Mouse (Mus musculus) hindbrain, embryonic 10.5 days (tissue): ENCODE data around the gene Phlpp1. TPM values are rescaled to one million over a fixed set of nuclear protein-coding genes. Genes with fewer than 3 reads are reported as not detected.

Source experiments
- DNase-seq: peaks from one replicate; pipeline ENCODE4 v3.0.0-alpha.2; 2017; ENCODE audit warnings: low spot score
- H3K27ac ChIP-seq: fragments of 300-500 bp; sonication (generic); 2 replicates; pipeline ENCODE4 v1.5.1; 2016; ENCODE audit warnings: mild to moderate bottlenecking, moderate library complexity
- H3K27me3 ChIP-seq: fragments of 300-500 bp; sonication (generic); 2 replicates; pipeline ENCODE4 v1.6.1; 2016; ENCODE audit warnings: mild to moderate bottlenecking; ENCODE audit not compliant: poor library complexity, insufficient read depth, severe bottlenecking
- H3K36me3 ChIP-seq: fragments of 300-500 bp; sonication (generic); 2 replicates; pipeline ENCODE4 v1.6.1; 2016; ENCODE audit warnings: mild to moderate bottlenecking, moderate library complexity
- H3K4me1 ChIP-seq: fragments of 300-500 bp; sonication (generic); replicated peaks from 2 replicates; pipeline ENCODE4 v1.6.1; 2016; ENCODE audit warnings: mild to moderate bottlenecking
- H3K4me3 ChIP-seq: fragments of 300-500 bp; sonication (generic); 2 replicates; pipeline ENCODE4 v1.5.1; 2016; ENCODE audit warnings: mild to moderate bottlenecking, moderate library complexity
- H3K9me3 ChIP-seq: fragments of 300-500 bp; sonication (generic); 2 replicates; pipeline ENCODE4 v1.6.1; 2016; ENCODE audit warnings: mild to moderate bottlenecking, moderate library complexity
- WGBS: fragments of 180-500 bp; shearing (Covaris S2); methylation state at CpG from one replicate; pipeline ENCODE4 v1.1.7; 2016; 5-methylcytosine and 5-hydroxymethylcytosine counted together
- polyA plus RNA-seq: library from polyadenylated mRNA; unstranded; fragments of >200 nt; fragmentation: Nextera tagmentation; extraction: Ambion mirVana; gene quantifications from 2 replicates; pipeline ENCODE4 v1.2.1, GENCODE M21; 2016

Gene Phlpp1
- polyA plus RNA-seq, 1 experiment from 2014 or later = 6.8 TPM

DNA sequence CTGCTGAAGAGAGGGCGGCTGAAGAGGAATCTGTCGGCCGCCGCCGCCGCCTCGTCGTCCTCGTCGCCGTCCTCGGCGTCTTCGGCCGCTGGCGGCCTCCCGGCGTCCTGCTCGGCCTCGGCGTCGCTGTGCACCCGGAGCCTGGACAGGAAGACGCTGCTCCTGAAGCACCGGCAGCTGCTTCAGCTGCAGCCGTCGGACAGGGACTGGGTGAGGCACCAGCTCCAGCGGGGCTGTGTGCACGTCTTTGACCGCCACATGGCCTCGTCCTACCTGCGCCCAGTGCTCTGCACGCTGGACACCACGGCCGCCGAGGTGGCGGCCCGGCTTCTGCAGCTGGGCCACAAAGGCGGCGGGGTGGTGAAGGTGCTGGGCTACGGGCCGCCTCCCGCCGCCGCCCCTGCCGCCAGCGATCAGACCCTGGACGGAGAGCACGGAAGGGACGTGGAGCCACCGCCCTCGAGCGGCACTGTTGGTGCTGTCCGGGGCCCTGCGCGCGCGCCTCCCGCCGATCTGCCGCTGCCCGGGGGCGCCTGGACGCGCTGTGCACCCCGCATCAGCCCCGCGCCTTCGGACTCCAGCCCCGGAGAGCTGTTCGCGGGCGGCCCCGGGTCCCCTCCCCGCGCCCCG is 864 bp downstream of the Phlpp1 start:
- Histone ChIP-seq H3K27ac (peak overlapping the region; percentile 96), H3K9me3 (no peaks in the 10 kb centered on the region), H3K27me3 (no peaks in the 10 kb centered on the region), H3K4me1 (peaks cover 57% of the 10 kb centered on the region), H3K4me3 (peak overlapping the region; percentile 94), H3K36me3 (no peaks in the 10 kb centered on the region)
- peak; percentile 77 for DNase-seq
- under 1% methylated on average over 77 of the region's 77 CpGs for WGBS

DNA sequence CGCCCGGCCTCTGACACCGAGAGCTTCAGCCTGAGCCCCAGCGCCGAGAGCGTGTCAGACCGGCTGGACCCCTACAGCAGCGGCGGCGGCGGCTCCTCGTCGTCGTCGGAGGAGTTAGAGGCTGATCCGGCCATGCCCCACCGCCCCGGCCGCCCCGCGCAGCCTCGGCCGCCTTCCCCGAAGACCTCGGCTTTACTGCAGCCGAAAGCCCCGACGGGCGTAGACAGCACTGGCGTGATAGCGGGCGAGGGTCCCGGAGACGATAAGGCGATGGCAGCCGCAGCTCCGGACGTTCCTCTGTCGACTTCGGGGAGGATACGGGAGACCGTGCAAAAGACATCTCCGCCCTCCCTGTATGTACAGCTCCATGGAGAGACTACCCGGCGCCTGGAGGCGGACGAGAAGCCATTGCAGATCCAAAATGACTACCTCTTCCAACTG is 1.4 kb downstream of the Phlpp1 start:
- Histone ChIP-seq H3K4me3 (peak overlapping the region; percentile 94), H3K27me3 (no peaks in the 10 kb centered on the region), H3K27ac (peak overlapping the region; percentile 96), H3K36me3 (no peaks in the 10 kb centered on the region), H3K4me1 (peaks cover 62% of the 10 kb centered on the region), H3K9me3 (no peaks in the 10 kb centered on the region)
- WGBS = under 1% methylated on average over 47 of the region's 47 CpGs
- DNase-seq = peak; percentile 68

DNA sequence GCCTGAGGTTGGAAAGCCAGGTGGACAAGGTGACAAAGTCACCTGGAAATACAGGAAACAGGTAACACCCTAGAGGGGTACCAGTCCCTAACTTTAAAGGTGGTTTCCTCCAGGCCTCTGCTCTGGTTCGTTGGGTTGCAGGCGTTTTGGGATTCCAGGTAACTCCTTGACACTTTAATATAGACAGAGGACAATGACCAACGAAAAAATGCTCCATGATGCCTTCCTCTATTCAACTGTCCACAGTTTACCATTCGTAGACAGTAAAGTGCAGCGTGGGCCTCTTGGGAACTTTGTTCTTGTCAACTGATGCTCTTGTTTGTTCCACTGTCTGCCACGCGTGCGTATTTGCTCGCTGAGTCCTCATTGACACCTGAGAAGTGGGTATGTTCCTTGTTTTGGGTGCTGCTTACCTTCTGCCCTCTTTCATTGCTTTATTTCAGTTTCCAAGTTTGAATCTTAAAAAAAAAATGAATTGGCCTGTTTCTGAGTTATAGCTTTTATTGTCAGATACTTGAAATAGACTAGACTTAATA is 2.1 kb downstream of the Phlpp1 start:
- peak overlapping the region; percentile 94 for H3K4me3 ChIP-seq
- DNase-seq = no peak
- H3K4me1 ChIP-seq = peaks cover 67% of the 10 kb centered on the region
- no peaks in the 10 kb centered on the region for H3K36me3 ChIP-seq
- WGBS = 36% methylated on average over 9 of the region's 9 CpGs
- peak overlapping the region; percentile 96 for H3K27ac ChIP-seq
- no peaks in the 10 kb centered on the region for H3K9me3 ChIP-seq
- H3K27me3 ChIP-seq = no peaks in the 10 kb centered on the region

DNA sequence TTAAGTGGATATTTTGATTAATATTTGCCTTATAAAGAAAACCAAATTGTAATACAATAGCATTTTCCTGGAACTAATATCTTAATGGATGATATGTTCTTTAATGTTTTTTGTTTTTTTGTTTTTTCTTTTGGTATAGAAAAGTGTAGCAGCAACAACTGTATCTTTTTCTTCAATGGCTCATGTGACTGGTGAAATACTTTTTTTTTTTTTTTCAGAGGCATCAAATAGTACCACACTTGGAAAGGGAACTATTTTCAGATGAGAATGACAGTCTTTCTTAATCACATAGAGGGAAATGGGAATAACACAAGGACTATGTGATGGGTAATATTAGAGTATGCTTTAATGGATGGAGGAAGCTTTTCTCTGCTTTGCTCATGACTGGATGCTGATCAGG is 3.0 kb downstream of the Phlpp1 start:
- Histone ChIP-seq H3K27me3 (no peaks in the 10 kb centered on the region), H3K4me3 (peak overlapping the region; percentile 94), H3K4me1 (peaks cover 67% of the 10 kb centered on the region), H3K36me3 (no peaks in the 10 kb centered on the region), H3K9me3 (no peaks in the 10 kb centered on the region), H3K27ac (no peak overlapping the region)
- DNase-seq = no peak

DNA sequence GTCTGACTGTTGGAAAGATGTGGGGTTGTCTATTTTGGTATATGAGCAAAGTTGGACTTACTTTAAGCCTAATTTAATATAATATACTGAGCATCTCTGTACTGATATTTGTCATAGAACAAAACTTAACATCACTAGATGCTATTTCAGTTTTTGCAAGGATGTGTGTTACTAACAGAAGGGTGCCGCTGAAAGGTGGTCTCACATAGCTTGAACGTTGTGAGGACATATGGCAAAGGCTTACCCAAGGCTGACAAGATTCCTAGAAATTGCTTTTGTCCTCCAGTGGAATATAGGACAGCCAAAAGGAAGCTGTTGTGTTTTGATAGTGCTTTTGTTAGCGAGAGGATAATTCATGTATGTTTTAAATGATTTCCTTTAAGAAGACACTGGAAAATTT is 3.8 kb downstream of the Phlpp1 start:
- Histone ChIP-seq H3K4me3 (peak overlapping the region; percentile 94), H3K36me3 (no peaks in the 10 kb centered on the region), H3K9me3 (no peaks in the 10 kb centered on the region), H3K27ac (no peak overlapping the region), H3K27me3 (no peaks in the 10 kb centered on the region), H3K4me1 (peaks cover 67% of the 10 kb centered on the region)
- DNase-seq = no peak
- 54% methylated on average over 3 of the region's 3 CpGs for WGBS

DNA sequence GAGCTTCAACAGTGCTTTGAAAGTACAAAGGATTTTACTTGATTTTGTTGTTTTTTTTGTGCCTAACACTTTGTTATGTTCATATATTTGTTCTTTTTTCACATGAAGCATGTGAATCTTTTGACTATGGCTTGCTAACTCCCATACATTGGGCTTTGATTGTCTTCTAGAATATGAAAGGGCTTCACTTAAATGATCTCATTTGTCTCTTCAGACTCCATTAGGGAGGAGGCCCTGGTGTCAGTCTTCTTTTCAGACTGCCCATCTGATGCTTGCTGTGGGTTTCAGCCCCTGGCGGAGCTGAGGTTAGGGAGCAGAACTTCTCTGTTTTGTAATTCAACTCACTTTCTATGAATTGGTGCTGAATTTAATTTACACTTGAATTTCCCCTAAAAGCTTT is 5.2 kb downstream of the Phlpp1 start:
- Histone ChIP-seq H3K4me3 (no peak overlapping the region), H3K36me3 (no peaks in the 10 kb centered on the region), H3K4me1 (peaks cover 62% of the 10 kb centered on the region), H3K27ac (0 out of 2 replicates have a peak overlapping the region, but pooled peaks have one; percentile 6), H3K9me3 (no peaks in the 10 kb centered on the region), H3K27me3 (no peaks in the 10 kb centered on the region)
- 18% methylated on average over 1 of the region's 1 CpGs for WGBS
- DNase-seq = peak; percentile 14

DNA sequence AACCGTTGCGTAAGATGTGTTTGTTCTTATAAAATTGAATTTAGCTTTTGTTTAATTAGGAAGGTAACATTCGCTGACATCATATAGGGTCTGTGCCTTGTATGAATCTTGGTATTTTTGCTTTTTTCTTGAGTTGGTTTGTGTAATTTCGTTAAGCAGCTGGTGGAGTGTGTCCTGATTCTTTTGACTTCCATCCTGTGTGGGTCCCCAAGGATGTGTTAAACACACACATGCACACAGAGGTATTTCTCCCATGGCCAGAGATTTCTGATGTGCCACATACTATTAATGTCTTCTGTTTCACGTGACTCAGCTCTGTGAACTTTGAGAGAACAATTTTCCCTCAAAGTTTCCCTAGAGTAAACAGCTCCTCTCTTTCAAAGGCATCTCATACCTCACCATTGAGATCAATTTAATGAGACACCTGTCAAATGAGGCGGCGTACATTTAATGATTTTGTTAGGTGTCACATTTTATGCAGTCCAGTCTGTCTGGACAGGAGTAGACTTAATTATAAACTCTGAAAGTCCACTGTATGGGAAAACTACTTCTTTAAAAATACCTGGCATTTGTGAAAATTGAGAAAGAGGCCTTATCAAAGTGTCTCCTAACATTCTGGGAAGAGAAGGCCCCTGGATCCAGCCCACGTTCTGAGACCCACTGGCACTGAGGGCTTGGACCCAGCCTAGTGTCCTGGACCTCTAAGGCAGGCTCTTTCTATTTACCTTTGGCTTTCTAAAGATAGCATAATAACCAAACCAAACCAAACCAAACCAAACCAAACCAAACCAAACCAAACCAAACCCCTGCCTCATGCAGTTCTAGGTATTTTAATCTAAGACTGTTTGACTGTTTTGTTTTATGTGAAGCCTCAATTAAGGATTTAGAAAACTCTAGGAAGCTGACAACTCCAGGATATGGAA is 6.6 kb downstream of the Phlpp1 start:
- Histone ChIP-seq H3K36me3 (no peaks in the 10 kb centered on the region), H3K27me3 (no peaks in the 10 kb centered on the region), H3K27ac (no peak overlapping the region), H3K9me3 (no peaks in the 10 kb centered on the region), H3K4me1 (peaks cover 53% of the 10 kb centered on the region), H3K4me3 (no peak overlapping the region)
- DNase-seq = no peak
- 82% methylated on average over 8 of the region's 8 CpGs for WGBS

DNA sequence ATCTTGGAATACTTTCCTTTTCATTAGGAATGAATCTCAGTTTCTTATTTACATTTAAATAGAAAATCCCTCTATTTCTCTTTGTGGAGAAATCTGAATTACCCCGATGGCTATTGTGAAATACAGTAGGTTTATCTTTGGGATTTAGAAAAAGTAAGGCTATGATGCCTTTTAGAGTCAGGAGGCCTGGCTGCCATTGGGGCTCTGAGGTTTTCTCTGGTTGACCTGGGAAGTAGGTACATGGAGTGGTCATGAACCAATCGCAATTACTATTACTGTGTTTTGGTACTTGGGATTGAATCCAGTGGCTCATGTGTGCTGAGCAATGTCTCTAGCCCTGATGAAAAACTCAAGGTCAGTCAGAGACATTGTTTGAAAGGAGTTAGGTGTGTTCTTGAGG is 12.1 kb downstream of the Phlpp1 start:
- WGBS = 91% methylated on average over 2 of the region's 2 CpGs
- Histone ChIP-seq H3K36me3 (no peaks in the 10 kb centered on the region), H3K27me3 (no peaks in the 10 kb centered on the region), H3K9me3 (no peaks in the 10 kb centered on the region), H3K4me3 (no peak overlapping the region), H3K27ac (no peak overlapping the region), H3K4me1 (0 out of 2 replicates have a peak, but pooled peaks cover 3% of the 10 kb centered on the region)
- DNase-seq = no peak

DNA sequence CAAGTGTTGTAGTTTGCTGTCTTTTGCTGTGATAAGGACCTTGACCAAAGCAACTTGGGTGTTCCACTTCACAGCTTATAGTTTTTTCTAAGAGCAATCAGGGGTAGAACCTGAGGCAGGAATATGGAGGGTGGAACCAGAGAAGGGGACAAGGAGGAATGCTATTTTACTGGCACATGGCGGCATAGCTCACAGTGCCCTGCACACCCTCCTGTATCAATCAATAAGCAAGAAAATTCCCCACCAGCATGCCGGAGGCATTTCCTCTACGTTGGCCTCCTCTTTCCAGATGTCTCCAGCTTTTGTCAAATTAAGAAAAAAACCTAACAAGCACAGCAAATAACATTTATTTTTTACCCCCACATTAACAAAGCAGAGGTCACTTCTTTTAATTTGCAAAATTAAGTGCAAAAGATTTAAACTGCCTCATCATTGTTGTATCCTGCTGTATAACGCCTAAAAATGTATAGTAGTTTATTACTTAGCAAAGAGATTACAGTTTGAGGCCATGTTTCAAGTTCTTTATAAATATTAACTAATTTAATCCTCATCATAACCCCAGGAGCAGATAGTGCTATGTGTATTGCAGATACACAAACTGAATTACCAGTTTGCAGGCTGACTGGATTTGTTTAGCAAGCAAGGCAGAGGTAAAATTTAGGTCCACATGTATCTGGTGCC is 13.4 kb downstream of the Phlpp1 start:
- DNase-seq = no peak
- Histone ChIP-seq H3K4me1 (0 out of 2 replicates have a peak, but pooled peaks cover 3% of the 10 kb centered on the region), H3K27ac (no peak overlapping the region)

DNA sequence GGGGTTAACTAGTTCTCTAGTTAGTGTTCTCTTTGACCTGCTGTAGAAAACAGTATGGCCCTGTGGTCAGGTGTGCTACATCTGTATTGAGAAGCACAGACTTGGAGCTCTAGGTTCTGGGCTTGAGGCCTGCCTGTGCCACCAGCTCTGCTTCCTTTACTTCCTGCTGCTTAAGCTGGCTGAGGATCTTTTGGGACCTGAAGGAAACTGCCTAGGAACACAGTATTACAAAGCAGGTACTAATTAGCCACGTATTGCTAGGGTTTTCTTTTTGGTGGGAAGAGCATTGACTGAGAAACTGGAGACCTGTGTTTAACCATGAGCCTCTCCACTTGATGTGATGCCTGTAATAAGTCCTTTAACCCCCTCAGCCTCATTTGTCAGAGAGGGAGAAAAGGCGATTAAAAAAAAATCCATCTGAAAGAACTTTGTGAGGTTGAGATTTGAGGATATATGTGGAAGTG is 13.9 kb downstream of the Phlpp1 start:
- Histone ChIP-seq H3K4me1 (0 out of 2 replicates have a peak, but pooled peaks cover 3% of the 10 kb centered on the region), H3K27me3 (no peaks in the 10 kb centered on the region), H3K27ac (no peak overlapping the region), H3K36me3 (no peaks in the 10 kb centered on the region), H3K9me3 (no peaks in the 10 kb centered on the region), H3K4me3 (no peak overlapping the region)
- DNase-seq = no peak
- 53% methylated on average over 2 of the region's 2 CpGs for WGBS

More for the DNA sequence above, 13.4 kb downstream of the Phlpp1 start:
- Histone ChIP-seq H3K27me3 (no peaks in the 10 kb centered on the region), H3K9me3 (no peaks in the 10 kb centered on the region), H3K4me3 (no peak overlapping the region), H3K36me3 (no peaks in the 10 kb centered on the region)
- 76% methylated on average over 4 of the region's 4 CpGs for WGBS

DNA sequence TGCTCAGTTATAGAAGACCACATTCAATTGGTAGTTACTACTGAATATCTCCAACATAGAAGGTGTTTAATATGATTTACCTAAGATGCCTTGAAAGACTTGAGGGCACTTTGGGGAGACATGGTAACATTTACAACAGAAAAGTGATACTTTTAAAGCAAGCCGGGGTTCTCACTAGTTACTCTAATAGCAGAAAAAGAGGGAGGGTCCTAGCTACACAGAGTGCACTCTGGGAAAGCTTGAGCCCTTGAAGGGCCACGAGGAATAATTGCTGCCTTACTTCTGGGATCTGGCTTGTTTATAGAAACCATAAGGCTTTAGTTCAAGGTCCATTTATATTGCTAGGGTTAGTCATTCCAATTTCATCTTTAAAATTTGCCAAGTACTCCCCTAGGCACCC is 14.5 kb downstream of the Phlpp1 start:
- WGBS = 72% methylated on average over 2 of the region's 2 CpGs
- no peak overlapping the region for H3K4me3 ChIP-seq
- H3K27ac ChIP-seq = no peak overlapping the region
- H3K27me3 ChIP-seq = no peaks in the 10 kb centered on the region
- no peak for DNase-seq
- H3K4me1 ChIP-seq = 0 out of 2 replicates have a peak, but pooled peaks cover 3% of the 10 kb centered on the region
- H3K9me3 ChIP-seq = no peaks in the 10 kb centered on the region
- H3K36me3 ChIP-seq = no peaks in the 10 kb centered on the region

DNA sequence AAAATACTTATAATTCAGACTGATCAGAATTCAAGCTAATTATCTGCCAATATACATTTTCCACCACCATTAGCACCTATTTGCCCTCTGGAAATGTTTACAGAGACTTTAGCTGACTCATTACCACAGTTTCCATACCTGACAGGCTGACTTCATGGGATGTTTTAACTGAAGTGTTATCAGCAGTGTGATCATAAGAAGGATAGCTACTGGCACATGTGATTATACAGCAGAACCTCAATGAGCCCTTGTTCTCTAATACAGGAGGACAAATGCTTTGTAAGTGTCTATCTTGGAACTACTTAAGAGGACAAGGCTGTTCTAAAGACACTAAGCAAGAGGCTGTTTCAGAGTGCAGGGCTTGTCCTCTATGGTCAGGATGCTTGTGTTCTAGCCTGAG is 15.9 kb downstream of the Phlpp1 start:
- no peak for DNase-seq
- H3K27me3 ChIP-seq = no peaks in the 10 kb centered on the region
- no peak overlapping the region for H3K4me3 ChIP-seq
- no peaks in the 10 kb centered on the region for H3K36me3 ChIP-seq
- H3K27ac ChIP-seq = no peak overlapping the region
- no peaks in the 10 kb centered on the region for H3K9me3 ChIP-seq
- peaks cover 11% of the 10 kb centered on the region; the same call in 1 of the 2 replicates for H3K4me1 ChIP-seq
